Comparison of ENCODE assay signal across 8 mouse cellular contexts in genomic region chr11:108449811-108450210, GRCm38 (mm10). TPM values are rescaled to one million over a fixed set of nuclear protein-coding genes. Genes with fewer than 3 reads are reported as not detected.
DNase-seq lines count a peak whose midpoint lies in the region.

No protein-coding gene starts in this region.

- peak; percentile 60 for DNase-seq in kidney, adult 18-20 months
- DNase-seq in kidney, adult 11 months, result no peak
- peak; percentile 88 for DNase-seq in NIH3T3 (ENCODE audit: low read depth)
- peak; percentile 86 to 90 for DNase-seq in cerebellum, postnatal 10 days
- DNase-seq in heart, postnatal 14 days, result peak; percentile 75 to 84
- peak; percentile 51 to 80 for DNase-seq in left cerebral cortex, postnatal 14 days (ENCODE audit: low spot score in 2 of 2)
- DNase-seq in ovary, postnatal 14 days (ENCODE audit: low spot score), result peak; percentile 71
- peak; percentile 39 for DNase-seq in urinary bladder, postnatal 10 days (ENCODE audit: low spot score)

- intact Hi-C loops in heart, postnatal 14 days (cut with DNase I), result loop anchor here (1.0 to 5.0 kb wide), 4 partner anchors 473 to 743 kb away; no protein-coding TSS in a partner anchor
- intact Hi-C loops in left cerebral cortex, postnatal 14 days (cut with DNase I), result loop anchor here (1.0 to 5.0 kb wide), 4 partner anchors 322 to 743 kb away; no protein-coding TSS in a partner anchor

RNA-seq across cellular contexts. Expression of gene Cep112, which starts 24.8 kb away (rescaled TPM):
- 1 to 10 TPM; 8.7 to 9.0 TPM for total RNA-seq in heart, postnatal 14 days (2021)
- total RNA-seq in left cerebral cortex, postnatal 14 days (2021), result 1 to 10 TPM; 6.6 to 6.9 TPM
